Mouse (Mus musculus): ENCODE measurements around the gene Caln1. TPM values are rescaled to one million over a fixed set of nuclear protein-coding genes. Genes with fewer than 3 reads are reported as not detected.

Gene Caln1
- total RNA-seq, 2 experiments from 2014 or later, result 135 to 142 TPM

- no peak for DNase-seq
These were observed 332.5 kb downstream of the Caln1 start for GRCm38 (mm10) chr5:130701777-130702176.

GRCm38 (mm10) chr5:130702361-130702760, 333.1 kb downstream of the Caln1 start:
- no peak for DNase-seq

- no peak for DNase-seq
These were observed 335.6 kb downstream of the Caln1 start for GRCm38 (mm10) chr5:130704866-130705265.

GRCm38 (mm10) chr5:130706202-130706855, 337.1 kb downstream of the Caln1 start:
- no peak for DNase-seq

- DNase-seq, result no peak
These were observed 338.5 kb downstream of the Caln1 start for GRCm38 (mm10) chr5:130707755-130708154.

- no peak for DNase-seq
These were observed 339.4 kb downstream of the Caln1 start for GRCm38 (mm10) chr5:130708616-130709015.

GRCm38 (mm10) chr5:130711643-130712042, 342.4 kb downstream of the Caln1 start:
- no peak for DNase-seq

- no peak for DNase-seq
These were observed 343.0 kb downstream of the Caln1 start for GRCm38 (mm10) chr5:130712281-130712680.

GRCm38 (mm10) chr5:130715181-130715580, 345.9 kb downstream of the Caln1 start:
- DNase-seq, result no peak

- DNase-seq, result no peak
These were observed 349.1 kb downstream of the Caln1 start for GRCm38 (mm10) chr5:130718385-130718784.

- no peak for DNase-seq
These were observed 372.9 kb downstream of the Caln1 start for GRCm38 (mm10) chr5:130742171-130742570.

GRCm38 (mm10) chr5:130757517-130757916, 388.3 kb downstream of the Caln1 start:
- no peak for DNase-seq

GRCm38 (mm10) chr5:130765784-130766183, 396.5 kb downstream of the Caln1 start:
- peak; percentile 51 to 54 for DNase-seq

GRCm38 (mm10) chr5:130771061-130771741, 401.9 kb downstream of the Caln1 start:
- no peak for DNase-seq

GRCm38 (mm10) chr5:130772491-130772890, 403.2 kb downstream of the Caln1 start:
- DNase-seq, result no peak

GRCm38 (mm10) chr5:130774946-130775345, 405.7 kb downstream of the Caln1 start:
- no peak for DNase-seq

- peak in 1 of 2 experiments; percentile 33 for DNase-seq
These were observed 423.6 kb downstream of the Caln1 start for GRCm38 (mm10) chr5:130792755-130793452.

GRCm38 (mm10) chr5:130797713-130798112, 428.5 kb downstream of the Caln1 start:
- peak in 1 of 2 experiments; percentile 22 for DNase-seq

GRCm38 (mm10) chr5:130810314-130810713, 441.1 kb downstream of the Caln1 start:
- no peak for DNase-seq

GRCm38 (mm10) chr5:130810846-130811245, 441.6 kb downstream of the Caln1 start:
- DNase-seq, result no peak

- peak in 1 of 2 experiments; percentile 41 for DNase-seq
These were observed 442.0 kb downstream of the Caln1 start for GRCm38 (mm10) chr5:130811266-130811665.

GRCm38 (mm10) chr5:130811966-130812365, 442.7 kb downstream of the Caln1 start:
- no peak for DNase-seq

GRCm38 (mm10) chr5:130812556-130812955, 443.3 kb downstream of the Caln1 start:
- peak in 1 of 2 experiments; percentile 30 for DNase-seq
